Mouse (Mus musculus): ENCODE measurements at regions not wholly inside any gene's neighbourhood (a gene's known extent, or its start where the extent isn't known, plus 50 kb on each side); places are given as distances from the start of the nearest gene placed in this dataset.

DNA sequence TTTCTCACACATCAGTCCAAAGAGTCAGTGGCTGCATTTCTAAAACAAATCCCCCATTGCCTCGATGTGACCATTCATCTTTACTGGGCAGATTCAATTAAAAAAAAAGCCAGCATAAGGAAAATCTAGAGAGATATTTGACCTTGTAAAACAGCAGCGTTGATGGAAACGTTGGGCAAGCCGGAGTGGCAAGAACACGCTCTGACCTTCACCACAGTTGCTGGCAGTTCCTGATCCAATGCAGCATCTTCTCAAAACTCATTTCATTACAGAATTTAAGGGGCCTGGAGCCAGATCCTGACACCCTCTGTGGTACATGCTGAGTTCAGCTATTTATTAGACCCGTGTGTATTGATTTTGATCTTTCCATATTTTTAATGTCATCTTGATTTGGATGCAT lies 225.7 kb upstream of the Rnd3 start:
- TF ChIP-seq POLR2A (IDR thresholded peaks at IDR 0.05; ENCODE audit: borderline replicate concordance, extremely low read depth, low read depth, low read length) (no peak), CTCF (IDR thresholded peaks at IDR 0.05; ENCODE audit: insufficient read depth, low read length) (no peak)
